Mouse (Mus musculus): ENCODE results near the gene Psg16. TPM values are rescaled to one million over a fixed set of nuclear protein-coding genes. Genes with fewer than 3 reads are reported as not detected.

The Psg16 gene
- polyA plus RNA-seq, 1 experiment, result 0.09 TPM

DNA sequence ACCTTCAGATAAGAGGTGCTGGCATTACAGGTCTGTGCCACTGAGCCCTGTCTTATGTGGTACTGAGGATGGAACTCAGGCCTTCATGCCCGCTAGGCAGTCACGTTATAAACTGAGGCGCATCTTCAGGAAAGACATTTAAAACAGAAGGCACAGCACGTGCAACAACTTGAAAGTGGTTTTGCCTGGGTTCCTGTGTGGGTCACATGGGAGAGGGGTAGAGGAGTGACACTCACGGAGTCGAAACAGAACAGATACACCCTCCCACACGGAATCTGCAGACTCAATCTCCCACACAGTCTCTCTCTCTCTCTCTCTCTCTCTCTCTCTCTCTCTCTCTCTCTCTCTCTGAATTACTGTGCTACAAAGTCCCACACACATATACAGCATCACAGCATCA, 43.6 kb upstream of the Psg16 start:
- no peak for TF ChIP-seq POLR2A (IDR thresholded peaks at IDR 0.05; ENCODE audit: borderline replicate concordance, extremely low read depth, low read depth, low read length)
- Histone ChIP-seq H3K4me3 (replicated peaks; ENCODE audit: extremely low read depth, low read depth, low read length) (no peak overlapping the region), H3K4me1 (ENCODE audit: control insufficient read depth, insufficient read depth, low read length) (peaks cover 10% of the 10 kb centered on the region)
- no peak for DNase-seq
- WGBS, result 62% methylated on average over 7 of the region's 7 CpGs

DNA sequence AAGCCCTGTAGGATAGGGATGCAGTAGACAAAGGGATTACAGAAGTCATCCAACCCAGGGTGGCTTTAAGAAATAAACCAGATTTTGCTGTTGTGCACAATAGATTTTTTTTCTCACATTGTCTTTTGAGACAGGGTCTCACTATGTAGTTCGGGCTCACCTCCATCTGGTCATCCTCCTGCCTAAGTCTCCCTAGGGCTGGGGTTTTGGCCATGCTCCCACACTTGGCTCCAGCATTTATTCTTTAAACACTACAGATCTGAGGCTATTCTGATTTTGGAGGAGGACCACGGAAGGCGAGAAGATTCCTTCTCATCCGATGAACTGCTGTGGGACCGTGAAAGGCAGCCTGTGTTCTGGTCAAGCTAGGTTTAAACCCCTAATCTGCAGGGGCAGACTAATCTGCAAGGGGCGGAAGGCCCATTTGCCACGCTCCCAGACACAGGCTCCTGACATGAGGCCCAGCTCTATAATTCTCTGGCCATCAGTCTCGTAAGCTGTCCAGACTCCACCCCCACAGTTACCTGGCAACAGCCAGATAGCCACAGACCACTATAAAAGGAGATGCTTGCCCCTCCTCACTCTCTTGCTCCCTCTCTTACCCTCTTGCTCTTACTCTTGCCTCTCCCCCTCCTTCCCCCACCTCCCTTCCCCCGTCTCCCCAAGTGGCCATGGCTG, 35.7 kb upstream of the Psg16 start:
- WGBS, result 77% methylated on average over 9 of the region's 9 CpGs
- DNase-seq, result no peak
- TF ChIP-seq POLR2A (IDR thresholded peaks at IDR 0.05; ENCODE audit: borderline replicate concordance, extremely low read depth, low read depth, low read length) (no peak), CTCF (IDR thresholded peaks at IDR 0.05; ENCODE audit: insufficient read depth, low read length) (no peak)
- no peaks in the 10 kb centered on the region for H3K4me1 ChIP-seq (ENCODE audit: control insufficient read depth, insufficient read depth, low read length)
- H3K4me3 ChIP-seq (replicated peaks; ENCODE audit: extremely low read depth, low read depth, low read length), result no peak overlapping the region

DNA sequence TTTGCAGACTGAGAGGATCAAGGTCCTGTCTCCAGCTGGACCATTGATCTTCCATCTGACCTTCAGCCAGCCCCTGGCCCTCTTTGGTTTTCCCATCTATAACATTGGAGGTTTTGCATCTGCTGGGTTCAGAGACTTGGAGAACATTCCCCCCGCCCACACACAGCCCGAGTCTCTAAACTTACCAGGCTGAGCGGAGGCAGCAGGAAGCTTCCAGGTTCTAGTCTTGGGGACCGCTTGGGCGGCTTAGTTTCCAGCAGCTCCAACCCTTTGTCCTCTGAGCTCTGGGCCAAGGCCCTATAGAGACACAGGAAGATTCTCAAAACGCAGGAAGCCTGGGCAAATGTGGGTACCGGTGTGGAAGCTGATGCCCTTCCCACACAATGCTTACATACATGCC, 34.5 kb upstream of the Psg16 start:
- DNase-seq, result no peak
- WGBS, result 90% methylated on average over 7 of the region's 7 CpGs
- no peak overlapping the region for H3K4me3 ChIP-seq (replicated peaks; ENCODE audit: extremely low read depth, low read depth, low read length)
- TF ChIP-seq CTCF (IDR thresholded peaks at IDR 0.05; ENCODE audit: insufficient read depth, low read length) (no peak), POLR2A (IDR thresholded peaks at IDR 0.05; ENCODE audit: borderline replicate concordance, extremely low read depth, low read depth, low read length) (no peak)
- no peaks in the 10 kb centered on the region for H3K4me1 ChIP-seq (ENCODE audit: control insufficient read depth, insufficient read depth, low read length)

DNA sequence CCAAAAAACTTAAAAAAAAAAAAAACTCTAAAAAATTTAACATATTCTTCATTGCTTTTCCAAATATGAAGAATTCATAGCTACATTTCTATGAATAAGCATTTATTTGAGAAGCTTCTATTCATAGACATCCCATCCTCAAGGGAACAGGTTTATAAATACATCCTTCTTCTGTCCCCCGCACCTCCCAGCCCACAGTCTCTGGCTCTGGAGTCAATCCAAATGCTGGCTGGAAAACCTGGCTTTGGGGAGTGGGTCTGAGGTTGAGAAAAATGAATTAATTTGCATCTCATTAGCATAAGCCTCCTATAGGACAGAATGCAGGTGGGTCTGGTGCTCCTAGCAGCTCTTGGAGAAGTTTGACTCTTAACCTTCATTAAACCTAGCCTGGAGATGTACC, 28.1 kb upstream of the Psg16 start:
- WGBS, result 53% methylated on average over 1 of the region's 1 CpGs
- no peak overlapping the region for H3K4me3 ChIP-seq (replicated peaks; ENCODE audit: extremely low read depth, low read depth, low read length)
- DNase-seq, result no peak
- H3K4me1 ChIP-seq (ENCODE audit: control insufficient read depth, insufficient read depth, low read length), result no peaks in the 10 kb centered on the region
- TF ChIP-seq POLR2A (IDR thresholded peaks at IDR 0.05; ENCODE audit: borderline replicate concordance, extremely low read depth, low read depth, low read length) (no peak), CTCF (IDR thresholded peaks at IDR 0.05; ENCODE audit: insufficient read depth, low read length) (no peak)

DNA sequence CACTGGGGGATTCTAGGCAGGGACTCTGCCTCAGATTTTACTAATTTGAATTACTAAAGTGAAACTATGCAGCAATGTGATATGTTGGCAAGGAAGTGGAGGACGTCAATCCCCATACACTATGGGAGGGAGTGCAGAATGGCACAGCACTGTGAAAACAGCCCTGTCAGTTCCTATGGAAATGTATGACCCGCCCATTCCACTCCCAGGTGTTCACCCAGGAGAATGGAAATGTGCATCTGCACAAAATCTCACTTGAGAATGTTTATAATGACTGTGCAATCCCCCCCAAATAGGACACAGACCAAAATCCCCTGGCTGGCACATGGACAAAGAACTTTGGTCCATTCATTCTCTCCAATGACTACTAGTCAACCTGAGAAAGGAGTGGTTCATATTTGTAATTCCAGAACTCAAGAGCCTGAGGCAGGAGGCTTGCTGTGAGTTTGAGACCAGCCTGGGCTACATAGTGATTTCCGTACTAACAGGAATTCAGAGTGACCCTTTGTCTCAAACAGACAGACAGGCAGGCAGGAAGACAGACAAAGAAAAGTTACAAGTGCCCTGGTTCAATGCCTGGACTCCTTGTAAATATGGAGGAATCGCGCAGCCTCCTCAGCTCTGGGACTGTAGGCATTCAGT, 26.7 kb upstream of the Psg16 start:
- no peak overlapping the region for H3K4me3 ChIP-seq (replicated peaks; ENCODE audit: extremely low read depth, low read depth, low read length)
- no peaks in the 10 kb centered on the region for H3K4me1 ChIP-seq (ENCODE audit: control insufficient read depth, insufficient read depth, low read length)
- no peak for DNase-seq
- no peak for TF ChIP-seq POLR2A (IDR thresholded peaks at IDR 0.05; ENCODE audit: borderline replicate concordance, extremely low read depth, low read depth, low read length)
- TF ChIP-seq CTCF (IDR thresholded peaks at IDR 0.05; ENCODE audit: insufficient read depth, low read length), result no peak
- WGBS, result 85% methylated on average over 5 of the region's 5 CpGs

DNA sequence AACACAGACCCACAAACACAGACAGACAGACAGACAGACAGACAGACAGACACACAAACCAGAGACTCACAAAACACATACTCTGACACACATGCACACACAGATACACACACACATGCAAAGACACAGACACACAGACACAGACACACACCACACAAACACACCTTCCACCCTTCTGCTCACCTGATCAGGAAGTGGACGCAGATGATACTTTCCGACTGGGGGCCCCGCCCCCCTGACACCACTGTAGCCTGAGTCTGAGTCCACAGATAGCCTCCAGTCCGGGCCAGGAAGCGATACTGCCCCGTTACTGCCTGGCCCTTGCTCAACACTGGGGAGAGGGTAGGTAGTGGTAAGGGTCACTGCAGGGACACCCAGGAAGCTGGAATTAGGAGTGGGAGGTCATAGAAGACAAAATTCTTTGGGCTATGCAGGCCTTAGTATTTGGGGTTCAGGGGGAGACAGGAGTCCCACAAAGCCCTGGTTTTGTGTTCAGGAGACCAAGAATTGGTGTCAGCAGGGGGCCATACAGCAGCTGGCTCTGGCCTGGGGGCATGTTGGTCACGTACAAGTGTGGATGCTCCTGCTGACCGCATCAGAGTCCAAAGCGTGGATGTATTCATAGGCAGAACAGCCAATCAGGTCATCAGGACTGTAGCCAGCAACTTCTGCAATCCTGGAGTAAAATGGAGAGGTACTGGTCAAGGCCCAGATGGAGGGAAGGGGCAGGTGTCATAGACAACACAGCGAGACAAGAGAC, 25.2 kb upstream of the Psg16 start:
- TF ChIP-seq POLR2A (IDR thresholded peaks at IDR 0.05; ENCODE audit: borderline replicate concordance, extremely low read depth, low read depth, low read length) (no peak), CTCF (IDR thresholded peaks at IDR 0.05; ENCODE audit: insufficient read depth, low read length) (no peak)
- 83% methylated on average over 10 of the region's 10 CpGs for WGBS
- no peaks in the 10 kb centered on the region for H3K4me1 ChIP-seq (ENCODE audit: control insufficient read depth, insufficient read depth, low read length)
- no peak overlapping the region for H3K4me3 ChIP-seq (replicated peaks; ENCODE audit: extremely low read depth, low read depth, low read length)
- no peak for DNase-seq

DNA sequence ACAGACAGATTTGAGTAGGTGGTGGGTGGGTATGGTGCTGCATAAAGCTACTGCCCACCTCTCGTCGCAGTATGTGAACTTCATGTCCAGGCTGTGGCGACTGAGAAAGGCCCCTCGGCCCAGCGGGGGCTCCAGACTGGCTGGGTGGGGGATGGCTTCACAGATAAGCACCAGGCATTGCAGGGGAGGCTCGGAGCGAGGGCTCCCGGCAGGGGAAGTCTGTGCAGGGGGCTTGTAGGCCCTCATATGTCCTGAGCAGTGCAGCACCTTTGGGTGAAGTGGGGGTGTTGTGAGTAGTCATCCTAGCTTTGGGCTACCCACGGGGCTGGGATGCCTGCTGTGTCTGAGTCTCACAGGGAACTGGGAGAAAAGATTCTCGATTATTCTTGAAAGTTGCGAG, 23.3 kb upstream of the Psg16 start:
- H3K4me1 ChIP-seq (ENCODE audit: control insufficient read depth, insufficient read depth, low read length), result no peaks in the 10 kb centered on the region
- 73% methylated on average over 11 of the region's 11 CpGs for WGBS
- no peak for TF ChIP-seq POLR2A (IDR thresholded peaks at IDR 0.05; ENCODE audit: borderline replicate concordance, extremely low read depth, low read depth, low read length)
- TF ChIP-seq CTCF (IDR thresholded peaks at IDR 0.05; ENCODE audit: insufficient read depth, low read length), result no peak
- DNase-seq, result no peak
- no peak overlapping the region for H3K4me3 ChIP-seq (replicated peaks; ENCODE audit: extremely low read depth, low read depth, low read length)

DNA sequence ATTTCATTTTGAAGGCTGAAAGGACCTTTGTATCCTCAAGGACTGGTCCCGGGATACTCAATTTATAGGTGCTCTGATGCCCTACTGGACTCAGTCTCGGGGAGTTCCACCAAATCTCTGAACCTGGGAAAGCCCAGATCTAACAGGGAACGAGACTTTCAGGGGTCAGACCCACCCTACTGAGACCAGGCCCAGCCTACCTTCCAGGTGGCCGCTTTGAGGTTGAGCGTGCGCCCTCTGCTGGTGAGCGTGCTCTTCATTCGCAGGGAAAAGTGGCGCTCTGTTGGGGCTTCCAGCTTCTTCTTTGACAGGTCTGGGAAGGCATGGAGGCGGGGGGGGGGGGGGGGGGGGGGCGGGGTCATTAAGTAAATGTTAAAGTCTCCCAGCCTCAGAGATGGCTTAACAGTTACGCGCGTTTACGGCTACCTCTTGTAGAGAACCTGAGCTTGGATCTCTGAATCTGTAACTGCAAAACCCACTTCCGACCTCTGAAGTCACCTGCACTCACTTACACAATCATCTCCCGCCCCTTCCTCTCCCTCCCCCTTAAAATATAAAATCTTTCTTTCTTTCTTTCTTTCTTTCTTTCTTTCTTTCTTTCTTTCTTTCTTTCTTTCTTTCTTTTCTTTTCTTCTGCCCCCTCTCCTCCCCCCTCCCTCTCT, 22.8 kb upstream of the Psg16 start:
- WGBS, result 22% methylated on average over 15 of the region's 17 CpGs
- TF ChIP-seq POLR2A (IDR thresholded peaks at IDR 0.05; ENCODE audit: borderline replicate concordance, extremely low read depth, low read depth, low read length) (no peak), CTCF (IDR thresholded peaks at IDR 0.05; ENCODE audit: insufficient read depth, low read length) (peak; percentile 78)
- peak; percentile 76 for DNase-seq
- H3K4me1 ChIP-seq (ENCODE audit: control insufficient read depth, insufficient read depth, low read length), result no peaks in the 10 kb centered on the region
- H3K4me3 ChIP-seq (replicated peaks; ENCODE audit: extremely low read depth, low read depth, low read length), result no peak overlapping the region

DNA sequence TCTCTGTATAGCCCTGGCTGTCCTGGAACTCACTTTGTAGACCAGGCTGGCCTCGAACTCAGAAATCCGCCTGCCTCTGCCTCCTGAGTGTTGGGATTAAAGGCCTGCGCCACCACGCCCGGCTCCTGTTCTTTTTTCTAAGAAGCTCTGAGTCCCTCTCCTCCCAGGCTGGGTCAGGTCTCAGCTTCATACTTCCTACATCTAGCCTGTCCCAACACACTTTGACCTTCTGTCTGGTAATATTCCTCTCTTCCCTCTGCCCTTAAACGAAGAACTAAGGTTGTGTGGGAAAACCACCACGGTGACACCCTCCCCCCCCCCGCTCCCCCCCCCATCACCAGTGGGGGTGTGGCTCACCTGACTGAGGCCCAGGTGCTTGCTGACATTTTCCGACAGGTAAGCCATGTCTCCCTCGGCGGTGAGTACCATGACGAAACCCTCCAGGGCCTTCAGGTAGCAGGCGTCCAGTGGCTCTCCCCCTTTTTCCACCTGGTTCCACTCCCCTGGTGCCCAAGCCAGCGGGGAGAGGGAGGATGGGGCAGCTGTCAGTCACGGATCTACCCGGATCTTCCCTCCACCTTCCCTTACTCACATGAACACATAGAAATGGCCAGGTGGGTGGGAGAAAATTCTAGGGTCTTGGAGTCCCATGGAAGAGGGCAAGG, 19.4 kb upstream of the Psg16 start:
- Histone ChIP-seq H3K4me1 (ENCODE audit: control insufficient read depth, insufficient read depth, low read length) (peaks cover 10% of the 10 kb centered on the region), H3K4me3 (replicated peaks; ENCODE audit: extremely low read depth, low read depth, low read length) (no peak overlapping the region)
- DNase-seq, result no peak
- 89% methylated on average over 16 of the region's 16 CpGs for WGBS
- TF ChIP-seq CTCF (IDR thresholded peaks at IDR 0.05; ENCODE audit: insufficient read depth, low read length), result no peak
- TF ChIP-seq POLR2A (IDR thresholded peaks at IDR 0.05; ENCODE audit: borderline replicate concordance, extremely low read depth, low read depth, low read length), result no peak
